ENCODE assay signal across 11 mouse cellular contexts in the genomic region with DNA sequence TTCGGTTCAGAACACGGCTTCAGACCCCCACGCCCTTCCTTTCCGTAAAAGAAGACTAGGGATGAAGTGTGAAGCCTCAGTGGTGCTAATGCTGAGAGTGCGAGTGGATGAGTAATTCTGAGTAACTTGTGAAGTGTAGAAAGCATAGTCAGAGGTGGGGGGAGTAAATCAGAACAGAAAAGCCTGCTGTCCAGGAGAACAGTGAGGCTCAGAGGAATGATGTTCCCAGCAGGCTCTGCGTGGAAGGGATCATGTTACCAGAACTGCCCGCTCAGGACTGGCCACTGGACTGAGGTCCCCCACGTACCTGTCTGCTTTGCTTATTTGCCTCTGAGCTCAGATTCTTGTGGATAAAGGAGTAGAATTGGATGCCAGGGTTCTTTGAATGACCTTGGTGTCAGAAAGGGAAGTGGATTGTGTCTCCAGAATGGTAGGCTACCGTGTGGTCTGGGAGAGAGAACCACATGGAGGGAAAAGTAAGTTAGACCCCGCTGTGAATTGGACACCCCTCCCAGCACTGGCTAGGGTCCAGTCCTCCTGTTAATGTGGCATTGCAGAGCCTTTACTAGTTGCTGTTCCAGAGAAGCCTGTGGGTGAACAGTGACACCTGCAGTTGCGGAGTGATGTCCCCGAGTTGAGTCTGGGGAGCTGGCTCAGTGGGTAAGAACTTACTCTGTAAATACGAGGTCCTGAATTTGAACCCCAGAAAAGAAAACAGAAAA. TPM values are rescaled to one million over a fixed set of nuclear protein-coding genes. Genes with fewer than 3 reads are reported as not detected.
DNase-seq lines count a peak whose midpoint lies in the region; ATAC-seq and TF ChIP-seq lines count a peak whose summit lies in the region.
"Had no signal": no experiment of that assay in that cellular context is flagged by ENCODE, and none has a peak within 500 bp of the region (broad histone marks: within the 10 kb centered on the region; RNA-seq: fewer than 3 reads in every experiment).

No protein-coding gene starts in this region.

- H3K36me3 ChIP-seq in lung, embryonic 14.5 days (ENCODE audit: insufficient read depth): peaks cover 41% of the 10 kb centered on the region
- H3K36me3 ChIP-seq in limb, embryonic 14.5 days (ENCODE audit: control insufficient read depth, insufficient read depth, low read length): peaks cover 41% of the 10 kb centered on the region
- H3K36me3 ChIP-seq in forebrain, embryonic 10.5 days (replicated peaks): peaks cover 42% of the 10 kb centered on the region
- H3K36me3 ChIP-seq in hindbrain, embryonic 13.5 days: peaks cover 28% of the 10 kb centered on the region

- DNase-seq in lung, embryonic 14.5 days: peak; percentile 25
- DNase-seq in lung, postnatal 14 days: no peak
- peak; percentile 58 for DNase-seq in cerebellum, adult 9-10 months
- DNase-seq in forelimb bud, embryonic 11.5 days (ENCODE audit: low read depth, low spot score): peak; percentile 21
- peak; percentile 4 for DNase-seq in limb, embryonic 14.5 days (ENCODE audit: low spot score)
- no peak for DNase-seq in forebrain, embryonic 10.5 days (ENCODE audit: extremely low spot score, low spot score)
- DNase-seq: forebrain, postnatal 0 days; right cerebral cortex, postnatal 25 days; thymus, postnatal 25 days had no signal

- no peak overlapping the region for H3K4me3 ChIP-seq in lung, embryonic 14.5 days (ENCODE audit: low read depth, low read length)
- H3K4me3 ChIP-seq in limb, embryonic 14.5 days (replicated peaks; ENCODE audit: low read length): no peak overlapping the region
- no peak overlapping the region for H3K4me3 ChIP-seq in forebrain, embryonic 10.5 days
- H3K4me3 ChIP-seq in hindbrain, embryonic 13.5 days: no peak overlapping the region

- ATAC-seq in lung, embryonic 14.5 days (ENCODE audit: insufficient read depth): peak; percentile 62; the same call in 1 of the 2 replicates
- no peak for ATAC-seq in limb, embryonic 14.5 days (ENCODE audit: low FRiP score, low read depth)
- no peak for ATAC-seq in hindbrain, embryonic 13.5 days (ENCODE audit: low FRiP score)
- ATAC-seq: forebrain, postnatal 0 days had no signal

- no peak overlapping the region for H3K9ac ChIP-seq in lung, embryonic 14.5 days
- H3K9ac ChIP-seq in limb, embryonic 14.5 days (ENCODE audit: low read depth, low read length, severe bottlenecking): no peak overlapping the region
- H3K9ac ChIP-seq in hindbrain, embryonic 13.5 days: no peak overlapping the region
- H3K9ac ChIP-seq: forebrain, postnatal 0 days; liver, embryonic 14.5 days had no signal

- peaks cover 4% of the 10 kb centered on the region; the same call in 1 of the 2 replicates for H3K4me1 ChIP-seq in lung, embryonic 14.5 days (ENCODE audit: insufficient read depth)
- no peaks in the 10 kb centered on the region for H3K4me1 ChIP-seq in limb, embryonic 14.5 days (ENCODE audit: control insufficient read depth, insufficient read depth, low read length)
- 0 out of 2 replicates have a peak, but pooled peaks cover 4% of the 10 kb centered on the region for H3K4me1 ChIP-seq in forebrain, embryonic 10.5 days
- no peaks in the 10 kb centered on the region for H3K4me1 ChIP-seq in hindbrain, embryonic 13.5 days (replicated peaks)

- H3K9me3 ChIP-seq in lung, embryonic 14.5 days (ENCODE audit: low read depth, low read length): no peaks in the 10 kb centered on the region
- H3K9me3 ChIP-seq in limb, embryonic 14.5 days (ENCODE audit: control insufficient read depth, low read length): no peaks in the 10 kb centered on the region
- no peaks in the 10 kb centered on the region for H3K9me3 ChIP-seq in forebrain, embryonic 10.5 days
- no peaks in the 10 kb centered on the region for H3K9me3 ChIP-seq in hindbrain, embryonic 13.5 days

- H3K27me3 ChIP-seq in lung, embryonic 14.5 days (ENCODE audit: insufficient read depth, low read length): no peaks in the 10 kb centered on the region
- no peaks in the 10 kb centered on the region for H3K27me3 ChIP-seq in limb, embryonic 14.5 days (ENCODE audit: control insufficient read depth, insufficient read depth, low read length)
- no peaks in the 10 kb centered on the region for H3K27me3 ChIP-seq in forebrain, embryonic 10.5 days (ENCODE audit: poor library complexity, severe bottlenecking)
- no peaks in the 10 kb centered on the region for H3K27me3 ChIP-seq in hindbrain, embryonic 13.5 days

- WGBS in lung, embryonic 14.5 days: 47% methylated on average over 13 of the region's 13 CpGs
- WGBS in limb, embryonic 14.5 days: 56% methylated on average over 13 of the region's 13 CpGs
- 83% methylated on average over 13 of the region's 13 CpGs for WGBS in forebrain, embryonic 10.5 days
- WGBS in hindbrain, embryonic 13.5 days: 83% methylated on average over 13 of the region's 13 CpGs

- no peak for TF ChIP-seq CTCF in lung, embryonic 14.5 days (IDR thresholded peaks at IDR 0.05; ENCODE audit: low read depth)

- H3K27ac ChIP-seq in lung, embryonic 14.5 days (ENCODE audit: low read depth): peak overlapping the region; percentile 79; the same call in 1 of the 2 replicates
- H3K27ac ChIP-seq in limb, embryonic 14.5 days (replicated peaks; ENCODE audit: low read depth, low read length): no peak overlapping the region
- no peak overlapping the region for H3K27ac ChIP-seq in forebrain, embryonic 10.5 days
- no peak overlapping the region for H3K27ac ChIP-seq in hindbrain, embryonic 13.5 days
- H3K27ac ChIP-seq: liver, embryonic 14.5 days had no signal

- TF ChIP-seq POLR2A in limb, embryonic 14.5 days (IDR thresholded peaks at IDR 0.05; ENCODE audit: borderline replicate concordance, extremely low read depth, insufficient read depth, insufficient read length): no peak

- no peak overlapping the region for H3K4me2 ChIP-seq in lung, embryonic 14.5 days
- no peak overlapping the region for H3K4me2 ChIP-seq in limb, embryonic 14.5 days (replicated peaks; ENCODE audit: low read depth, low read length, severe bottlenecking)
- H3K4me2 ChIP-seq in hindbrain, embryonic 13.5 days: no peak overlapping the region

RNA-seq across cellular contexts. Expression of gene Specc1l, which starts 40.6 kb away (rescaled TPM):
- 32.6 and 34.6 TPM in 2 replicates for polyA plus RNA-seq in lung, embryonic 14.5 days (2014; fragmentation: Nextera tagmentation; extraction: Ambion mirVana)
- 27.7 and 29.1 TPM in 2 replicates for polyA plus RNA-seq in limb, embryonic 14.5 days (2012; rRNA removed)
- polyA plus RNA-seq in limb, embryonic 14.5 days (2014; fragmentation: Nextera tagmentation; extraction: Ambion mirVana): 21.4 and 27.2 TPM in 2 replicates
- polyA plus RNA-seq in forebrain, embryonic 10.5 days (2016; fragmentation: Nextera tagmentation; extraction: Ambion mirVana): 34.2 and 36.5 TPM in 2 replicates
- 33.9 and 34.6 TPM in 2 replicates for polyA plus RNA-seq in hindbrain, embryonic 13.5 days (2015; fragmentation: Nextera tagmentation; extraction: Ambion mirVana)

Comparison
In these comparisons a context has a peak if more than half of its experiments do, and no peak if none do; other contexts are left out.
1. DNase-seq: peak in lung, embryonic 14.5 days (single experiment), cerebellum, adult 9-10 months (single experiment), forelimb bud, embryonic 11.5 days (single experiment) and limb, embryonic 14.5 days (single experiment); none in lung, postnatal 14 days (single experiment) and forebrain, embryonic 10.5 days (single experiment).